Mouse (Mus musculus) left cerebral cortex, adult 8-10 months (tissue): Measurements from ENCODE around the gene Gm28635. TPM values are rescaled to one million over a fixed set of nuclear protein-coding genes. Genes with fewer than 3 reads are reported as not detected.

Experiments
- DNase-seq, 2 experiments: peaks; one replicate each; pipeline ENCODE4 v3.0.0; 2022; ENCODE audit warnings: low spot score in 2 of 2
- total RNA-seq, 4 experiments: library from RNA; stranded (reverse); gene quantifications; 2 replicates each; pipeline ENCODE4 v1.2.4; 2022

Gm28635 gene
- total RNA-seq, 4 experiments from 2014 or later: 3.6 TPM; not detected in 3

DNA sequence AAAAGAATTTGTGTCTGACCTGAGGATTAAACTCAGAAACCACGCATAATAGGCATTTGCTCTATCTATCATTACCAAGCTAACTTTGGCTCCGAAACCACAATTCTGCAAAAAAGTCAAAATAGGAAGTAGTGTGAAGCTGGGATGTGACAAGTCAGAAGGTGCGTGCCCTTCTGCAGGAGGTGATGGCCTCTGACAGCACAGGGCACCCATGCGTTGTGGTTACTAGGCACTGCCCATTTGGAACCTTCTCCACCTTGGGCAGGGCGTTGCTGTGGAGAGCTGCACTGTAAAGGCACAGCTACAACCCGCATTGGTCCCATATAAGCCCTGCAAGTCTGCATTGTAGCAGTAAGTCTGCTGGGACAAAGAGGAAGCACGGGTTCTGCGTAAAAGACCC is 85.0 kb downstream of the Gm28635 start:
- no peak for DNase-seq

DNA sequence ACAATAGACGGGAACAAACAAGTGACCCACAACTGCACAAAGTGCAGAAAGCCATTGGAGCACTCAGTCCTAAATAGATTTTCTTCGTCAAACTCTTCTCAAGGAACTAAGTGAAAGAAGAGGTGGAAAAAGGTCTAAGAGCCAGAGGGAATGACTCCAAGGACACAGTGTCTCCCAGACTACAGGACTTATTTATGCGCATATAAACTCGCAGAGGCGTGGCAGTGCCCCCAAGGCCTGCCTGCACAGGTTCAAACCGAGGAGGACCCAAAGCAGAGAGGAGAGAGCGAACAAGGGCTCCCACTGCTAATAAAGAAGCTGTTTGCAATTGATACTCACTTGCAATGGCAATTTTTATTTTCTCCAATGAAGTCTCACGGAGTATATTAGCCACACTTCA is 92.1 kb downstream of the Gm28635 start:
- no peak for DNase-seq

DNA sequence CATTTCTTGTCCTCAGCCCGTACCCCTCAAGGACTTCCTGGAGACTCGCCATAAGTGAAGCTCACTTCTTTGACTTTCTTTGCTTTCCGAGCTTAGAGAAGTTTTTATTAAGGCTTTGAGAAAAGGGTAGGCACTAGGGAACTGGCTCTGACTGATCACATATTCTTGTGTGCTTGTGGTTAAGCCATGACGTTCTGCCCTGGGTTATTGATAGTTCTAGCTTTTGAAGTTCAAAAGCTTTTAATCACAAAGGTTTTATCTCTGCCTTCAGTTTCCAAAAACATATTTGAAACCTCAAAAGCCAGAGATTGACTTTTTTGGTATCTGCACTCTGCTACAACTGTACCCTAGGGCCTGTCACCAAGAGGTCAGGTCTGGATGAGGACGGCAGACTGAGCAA is 95.6 kb downstream of the Gm28635 start:
- DNase-seq: no peak

DNA sequence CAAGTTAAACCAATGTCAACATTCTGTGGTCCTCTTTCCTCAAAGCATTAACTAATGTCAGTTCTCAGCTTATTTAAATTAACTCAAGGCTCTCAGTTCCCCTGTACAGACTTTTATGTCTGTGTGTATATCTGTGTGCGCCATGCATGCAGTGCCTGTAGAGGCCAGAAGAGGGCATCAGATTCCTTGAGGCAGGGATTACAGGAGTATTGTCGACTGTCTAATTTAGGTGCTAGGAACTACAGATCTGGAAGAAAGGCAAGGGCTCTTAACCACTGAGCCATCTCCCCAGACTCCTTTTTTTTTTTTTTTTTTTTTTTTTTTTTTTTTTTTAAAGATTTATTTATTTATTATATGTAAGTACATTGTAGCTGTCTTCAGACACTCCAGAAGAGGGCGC is 96.6 kb downstream of the Gm28635 start:
- no peak for DNase-seq

DNA sequence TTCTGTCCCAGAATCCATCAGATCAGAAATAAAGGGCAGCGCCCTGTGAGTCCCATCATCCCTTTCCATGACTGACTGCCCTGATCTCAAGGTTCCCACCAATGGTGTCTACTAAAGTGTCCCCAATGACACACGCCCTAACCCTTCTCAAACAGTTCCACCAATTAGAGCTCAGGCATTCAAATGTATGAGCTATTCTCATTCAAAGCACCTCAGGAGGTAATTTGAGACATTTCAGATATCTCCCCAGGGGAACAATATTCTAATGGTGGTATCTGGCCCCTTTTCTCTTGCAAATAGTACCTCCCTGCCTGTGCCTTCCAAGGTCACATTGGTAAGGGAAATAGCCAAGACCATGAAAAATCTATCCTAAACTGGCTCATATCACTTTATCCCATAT is 98.5 kb downstream of the Gm28635 start:
- DNase-seq: no peak

DNA sequence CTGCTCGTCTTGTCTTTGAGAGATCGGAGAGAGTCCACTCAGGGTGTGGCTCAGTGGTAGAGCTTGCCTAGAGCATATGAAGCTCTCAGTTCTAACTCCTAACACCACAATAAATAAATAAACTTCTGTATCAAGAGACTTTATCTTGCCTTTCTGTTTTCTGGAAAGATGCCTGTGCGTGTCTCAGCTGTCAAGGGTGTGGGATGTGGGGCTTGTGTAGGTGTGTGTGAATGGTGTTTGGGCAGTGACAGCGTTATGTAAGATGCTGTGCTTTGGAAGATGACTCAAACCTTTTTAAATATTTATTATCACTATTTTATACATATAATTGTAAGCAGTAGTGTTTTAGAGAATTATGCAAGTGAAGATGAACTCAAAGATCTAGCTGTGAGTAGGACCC is 103.7 kb downstream of the Gm28635 start:
- DNase-seq: peak in 1 of 2 experiments; percentile 78

DNA sequence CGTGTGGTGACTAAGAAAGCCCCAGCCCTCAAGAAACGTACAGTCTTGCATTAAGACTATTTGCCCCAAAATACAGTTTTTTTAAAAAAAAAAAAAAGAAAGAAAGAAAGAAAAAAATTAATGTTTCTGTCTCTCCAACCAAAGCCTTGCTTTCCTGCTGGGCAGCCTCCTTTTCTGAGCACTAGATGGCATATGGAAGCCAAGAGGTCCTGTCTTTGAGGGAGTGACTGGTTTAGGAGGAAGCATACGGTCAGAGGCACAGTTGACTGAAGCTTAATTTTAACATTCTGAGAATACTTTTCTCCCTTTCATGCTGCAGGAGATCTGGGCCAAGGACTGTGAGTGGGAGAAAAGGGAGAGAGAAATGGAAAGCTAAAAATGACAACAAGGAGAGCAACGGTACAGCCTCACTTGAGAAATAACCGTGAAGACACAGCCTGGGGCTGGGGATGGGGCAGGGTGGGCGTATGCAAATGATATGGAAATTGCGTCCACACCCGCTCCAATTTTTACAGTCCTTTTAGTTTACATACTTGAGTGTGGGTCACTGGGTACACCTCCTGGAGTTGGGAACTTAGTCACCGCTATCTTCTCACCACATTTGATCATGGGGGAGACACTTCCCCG is 120.8 kb downstream of the Gm28635 start:
- DNase-seq: peak in 1 of 2 experiments; percentile 84

Other genes with a start within 250 kb of the Gm28635 start
- gene Tfpi, start 201.3 kb downstream of the Gm28635 start, total RNA-seq: 1 to 10 TPM; 4.3 to 5.0 (median 4.3) TPM
- gene Ctnnd1, start 27.3 kb downstream of the Gm28635 start, total RNA-seq: 10 to 100 TPM; 57.2 to 69.1 (median 60.0) TPM
- not detected for gene Btbd18, start 19.0 kb downstream of the Gm28635 start, total RNA-seq
- 10 to 100 TPM; 31.1 to 43.1 (median 34.4) TPM for gene Selenoh, start 7.3 kb downstream of the Gm28635 start, total RNA-seq
- gene Med19, start 361 bp upstream of the Gm28635 start, total RNA-seq: 10 to 100 TPM; 31.6 to 37.0 (median 32.9) TPM
- 100 to 1,000 TPM; 243 to 260 (median 256) TPM for gene Tmx2, start 1.1 kb upstream of the Gm28635 start, total RNA-seq
- 10 to 100 TPM; 38.3 to 42.1 (median 40.2) TPM for gene Zdhhc5, start 37.1 kb upstream of the Gm28635 start, total RNA-seq
- 10 to 100 TPM in 2 of 4 experiments, 1 to 10 TPM in 2; 9.1 to 11.1 (median 10.3) TPM for gene Clp1, start 49.3 kb upstream of the Gm28635 start, total RNA-seq
- 10 to 100 TPM; 67.7 to 77.9 (median 74.4) TPM for gene Ypel4, start 56.0 kb upstream of the Gm28635 start, total RNA-seq
- gene Gm19426, start 65.6 kb upstream of the Gm28635 start, total RNA-seq: 1 to 10 TPM in 2 of 4 experiments, under 1 TPM in 2; 0.89 to 2.3 (median 1.3) TPM
- gene Serping1, start 97.4 kb upstream of the Gm28635 start, total RNA-seq: 1 to 10 TPM; 6.6 to 9.6 (median 7.8) TPM
- 1 to 10 TPM; 7.3 to 8.4 (median 7.6) TPM for gene Ube2l6, start 120.8 kb upstream of the Gm28635 start, total RNA-seq
- gene Smtnl1, start 144.6 kb upstream of the Gm28635 start, total RNA-seq: not detected
- 10 to 100 TPM; 45.2 to 52.3 (median 46.5) TPM for gene Timm10, start 149.0 kb upstream of the Gm28635 start, total RNA-seq
- under 1 TPM in 2 of 4 experiments, not detected in 2; 0.09 to 0.20 TPM for gene Slc43a1, start 160.8 kb upstream of the Gm28635 start, total RNA-seq
- 10 to 100 TPM; 57.0 to 74.6 (median 70.2) TPM for gene Rtn4rl2, start 208.7 kb upstream of the Gm28635 start, total RNA-seq